In genomic region chr15:71240647-71241351, GRCm38 (mm10) we compare ENCODE assay signal across 9 mouse cellular contexts.
DNase-seq lines count a peak whose midpoint lies in the region; ATAC-seq and TF ChIP-seq lines count a peak whose summit lies in the region.
"Had no signal": no experiment of that assay in that cellular context is flagged by ENCODE, and none has a peak within 500 bp of the region (broad histone marks: within the 10 kb centered on the region; RNA-seq: fewer than 3 reads in every experiment).

No protein-coding gene starts in this region.

- no peak for ATAC-seq in limb, embryonic 14.5 days (ENCODE audit: low FRiP score, low read depth)

- TF ChIP-seq POLR2A in limb, embryonic 14.5 days (IDR thresholded peaks at IDR 0.05; ENCODE audit: borderline replicate concordance, extremely low read depth, insufficient read depth, insufficient read length): no peak

- H3K9me3 ChIP-seq in limb, embryonic 14.5 days (ENCODE audit: control insufficient read depth, low read length): no peaks in the 10 kb centered on the region
- H3K9me3 ChIP-seq: embryonic facial prominence, embryonic 15.5 days had no signal

- no peak overlapping the region for H3K4me2 ChIP-seq in limb, embryonic 14.5 days (replicated peaks; ENCODE audit: low read depth, low read length, severe bottlenecking)
- H3K4me2 ChIP-seq: embryonic facial prominence, embryonic 15.5 days had no signal

- no peaks in the 10 kb centered on the region for H3K36me3 ChIP-seq in limb, embryonic 14.5 days (ENCODE audit: control insufficient read depth, insufficient read depth, low read length)
- H3K36me3 ChIP-seq: embryonic facial prominence, embryonic 15.5 days had no signal

- H3K4me3 ChIP-seq in limb, embryonic 14.5 days (replicated peaks; ENCODE audit: low read length): no peak overlapping the region
- H3K4me3 ChIP-seq: embryonic facial prominence, embryonic 15.5 days had no signal

- 49% methylated on average over 9 of the region's 9 CpGs for WGBS in limb, embryonic 14.5 days

- H3K27ac ChIP-seq in limb, embryonic 14.5 days (replicated peaks; ENCODE audit: low read depth, low read length): no peak overlapping the region
- H3K27ac ChIP-seq: embryonic facial prominence, embryonic 15.5 days had no signal

- H3K4me1 ChIP-seq in limb, embryonic 14.5 days (ENCODE audit: control insufficient read depth, insufficient read depth, low read length): no peaks in the 10 kb centered on the region
- H3K4me1 ChIP-seq: embryonic facial prominence, embryonic 15.5 days had no signal

- no peak overlapping the region for H3K9ac ChIP-seq in limb, embryonic 14.5 days (ENCODE audit: low read depth, low read length, severe bottlenecking)
- H3K9ac ChIP-seq: embryonic facial prominence, embryonic 15.5 days had no signal

- no peaks in the 10 kb centered on the region for H3K27me3 ChIP-seq in limb, embryonic 14.5 days (ENCODE audit: control insufficient read depth, insufficient read depth, low read length)
- H3K27me3 ChIP-seq: embryonic facial prominence, embryonic 15.5 days had no signal

- DNase-seq in urinary bladder, adult 18-20 months (ENCODE audit: low spot score in 2 of 2): peak; percentile 1 to 38
- DNase-seq in urinary bladder, adult 2 months (ENCODE audit: low spot score): no peak
- DNase-seq in cerebellum, adult 9-11 months: peak; percentile 28
- peak; percentile 66 to 89 for DNase-seq in frontal cortex, postnatal 14 days (ENCODE audit: low spot score in 2 of 2)
- peak; percentile 18 to 62 for DNase-seq in kidney, adult 8-10 months
- DNase-seq in limb, embryonic 14.5 days (ENCODE audit: low spot score): peak; percentile 72
- DNase-seq in ovary, postnatal 10 days (ENCODE audit: low spot score): peak; percentile 57
- DNase-seq in spleen, postnatal 36 days (ENCODE audit: low spot score in 2 of 2): no peak

Comparison
In these comparisons a context has a peak if more than half of its experiments do, and no peak if none do; other contexts are left out.
1. DNase-seq: peak in urinary bladder, adult 18-20 months (2 of 2), cerebellum, adult 9-11 months (single experiment), frontal cortex, postnatal 14 days (2 of 2), kidney, adult 8-10 months (2 of 2), limb, embryonic 14.5 days (single experiment) and ovary, postnatal 10 days (single experiment); none in urinary bladder, adult 2 months (single experiment) and spleen, postnatal 36 days (0 of 2).